Mouse (Mus musculus): ENCODE data around the gene Pnmal2.

DNA sequence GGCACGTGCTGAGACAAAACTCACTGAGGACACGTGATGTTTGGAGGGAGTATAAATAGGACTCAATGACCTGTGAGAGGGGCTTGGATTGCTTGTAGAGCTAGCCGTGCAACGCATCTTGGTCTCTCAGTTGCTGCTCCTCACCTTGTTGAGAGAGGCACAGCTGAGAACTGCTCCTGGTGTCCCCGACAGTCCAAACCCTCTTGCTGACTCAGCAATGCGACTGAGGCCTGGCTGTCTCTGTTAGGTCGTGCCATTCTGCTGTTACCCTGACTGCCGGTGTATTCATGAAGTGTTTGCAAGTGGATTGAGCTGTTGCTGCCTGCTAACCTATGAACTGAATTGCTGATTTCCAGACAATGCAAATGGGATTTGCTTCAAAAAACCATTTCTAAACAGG is 31.8 kb downstream of the Pnmal2 start:
- TF ChIP-seq CTCF (IDR thresholded peaks at IDR 0.05; ENCODE audit: low read depth) (no peak), EP300 (optimal IDR thresholded peaks at IDR 0.05) (no peak)

Measured in stomach, postnatal 0 days (tissue).